Mouse (Mus musculus): ENCODE results near the gene Xk. TPM values are rescaled to one million over a fixed set of nuclear protein-coding genes. Genes with fewer than 3 reads are reported as not detected.
"Not testable (repeated sequence)": the region's sequence is repeated elsewhere in the genome, so short reads cannot be mapped to it uniquely, and the experiment has no call there.

The Xk gene
- polyA plus RNA-seq, 1 experiment from 2014 or later, result 10.6 TPM

- WGBS (ENCODE audit: insufficient replicate concordance), result no CpG with 5 or more reads among the region's 2 CpGs
- not testable (repeated sequence) for H3K27ac ChIP-seq (ENCODE audit: low read depth, low read length); H3K9me3 ChIP-seq (replicated peaks; ENCODE audit: control insufficient read depth, low read length); H3K36me3 ChIP-seq (ENCODE audit: control insufficient read depth, insufficient read depth, low read length); H3K4me2 ChIP-seq; H3K4me1 ChIP-seq (ENCODE audit: control insufficient read depth, insufficient read depth, low read length); H3K27me3 ChIP-seq (ENCODE audit: control insufficient read depth, insufficient read depth, low read length); H3K4me3 ChIP-seq (ENCODE audit: low read depth, low read length); H3K9ac ChIP-seq (ENCODE audit: low read depth, low read length); ATAC-seq (replicated peaks; ENCODE audit: insufficient number of reproducible peaks, low FRiP score, low TSS enrichment)
These were observed 77.8 kb downstream of the Xk start, which contains the start of gene H2al1k for GRCm38 (mm10) chrX:9350327-9350726. Gene H2al1k, plus strand, starts transcription at chrX:9350627.

Other genes starting within 250 kb of the Xk start
- gene Fthl17e, start 239.3 kb upstream of the Xk start, polyA plus RNA-seq (2014; fragmentation: Nextera tagmentation; extraction: Ambion mirVana), result not detected in 2 replicates
- not detected in 2 replicates for gene Fthl17f, start 209.7 kb upstream of the Xk start, polyA plus RNA-seq (2014; fragmentation: Nextera tagmentation; extraction: Ambion mirVana)
- gene 4930402K13Rik, start 168.2 kb upstream of the Xk start, polyA plus RNA-seq (2014; fragmentation: Nextera tagmentation; extraction: Ambion mirVana), result not detected in 2 replicates
- gene Lancl3, start 72.9 kb upstream of the Xk start, polyA plus RNA-seq (2014; fragmentation: Nextera tagmentation; extraction: Ambion mirVana), result 0.43 and 0.45 TPM in 2 replicates
- gene Gm14862, start 15.9 kb upstream of the Xk start, polyA plus RNA-seq (2014; fragmentation: Nextera tagmentation; extraction: Ambion mirVana), result 0.56 and 0.94 TPM in 2 replicates
- gene H2al1m, start 11.0 kb downstream of the Xk start, polyA plus RNA-seq (2014; fragmentation: Nextera tagmentation; extraction: Ambion mirVana), result 0.99 TPM in 1 of 2 replicates, not detected in the other
- gene H2al1k, start 77.9 kb downstream of the Xk start, polyA plus RNA-seq (2014; fragmentation: Nextera tagmentation; extraction: Ambion mirVana), result not detected in 2 replicates
- 0.20 and 0.67 TPM in 2 replicates for gene Cybb, start 215.0 kb downstream of the Xk start, polyA plus RNA-seq (2014; fragmentation: Nextera tagmentation; extraction: Ambion mirVana)